Mouse (Mus musculus) T-helper 1 cell (primary cell): ENCODE measurements around the gene Dach2.
"Not testable (repeated sequence)": the region's sequence is repeated elsewhere in the genome, so short reads cannot be mapped to it uniquely, and the experiment has no call there.

ENCODE experiments used
- in situ Hi-C: fragments of 300-600 bp; cut with MboI, MseI; formaldehyde crosslinking; loops from one replicate; pipeline ENCODE4 v1.15.1; 2025; ENCODE audit warnings: high pct_unique_total_duplicates

Gene Dach2

GRCm38 (mm10) chrX:113297404-113297803, at the start of gene Dach2:
Gene Dach2, plus strand, starts transcription at chrX:113297510.
- in situ Hi-C loops: no loop called here

GRCm38 (mm10) chrX:113252427-113252826, 44.9 kb upstream of the Dach2 start:
- in situ Hi-C loops: not testable (repeated sequence)

- in situ Hi-C loops: no loop called here
Observed at GRCm38 (mm10) chrX:113298031-113298430, 721 bp downstream of the Dach2 start.

GRCm38 (mm10) chrX:113298468-113298867, 1.2 kb downstream of the Dach2 start:
- in situ Hi-C loops: no loop called here

- in situ Hi-C loops: no loop called here
Observed at GRCm38 (mm10) chrX:113304323-113304722, 7.0 kb downstream of the Dach2 start.

- in situ Hi-C loops: no loop called here
Observed at GRCm38 (mm10) chrX:113338143-113338542, 40.8 kb downstream of the Dach2 start.

- in situ Hi-C loops: no loop called here
Observed at GRCm38 (mm10) chrX:113394417-113394816, 97.1 kb downstream of the Dach2 start.

- in situ Hi-C loops: no loop called here
Observed at GRCm38 (mm10) chrX:113408756-113409155, 111.4 kb downstream of the Dach2 start.

- in situ Hi-C loops: no loop called here
Observed at GRCm38 (mm10) chrX:113421517-113422187, 124.3 kb downstream of the Dach2 start.

- in situ Hi-C loops: no loop called here
Observed at GRCm38 (mm10) chrX:113482131-113482530, 184.8 kb downstream of the Dach2 start.

GRCm38 (mm10) chrX:113545106-113545505, 247.8 kb downstream of the Dach2 start:
- in situ Hi-C loops: no loop called here

GRCm38 (mm10) chrX:113563897-113564296, 266.6 kb downstream of the Dach2 start:
- in situ Hi-C loops: no loop called here

- in situ Hi-C loops: no loop called here
Observed at GRCm38 (mm10) chrX:113666069-113666468, 368.8 kb downstream of the Dach2 start.

GRCm38 (mm10) chrX:113687163-113687562, 389.9 kb downstream of the Dach2 start:
- in situ Hi-C loops: no loop called here

GRCm38 (mm10) chrX:113712363-113712762, 415.1 kb downstream of the Dach2 start:
- in situ Hi-C loops: no loop called here

GRCm38 (mm10) chrX:113724124-113724523, 426.8 kb downstream of the Dach2 start:
- in situ Hi-C loops: no loop called here

- in situ Hi-C loops: no loop called here
Observed at GRCm38 (mm10) chrX:113747122-113747521, 449.8 kb downstream of the Dach2 start.

- in situ Hi-C loops: no loop called here
Observed at GRCm38 (mm10) chrX:113792264-113792663, 495.0 kb downstream of the Dach2 start.

- in situ Hi-C loops: no loop called here
Observed at GRCm38 (mm10) chrX:113810369-113810768, 513.1 kb downstream of the Dach2 start.

- in situ Hi-C loops: no loop called here
Observed at GRCm38 (mm10) chrX:113826810-113827209, 529.5 kb downstream of the Dach2 start.

- in situ Hi-C loops: no loop called here
Observed at GRCm38 (mm10) chrX:113833062-113833461, 535.8 kb downstream of the Dach2 start.

- in situ Hi-C loops: no loop called here
Observed at GRCm38 (mm10) chrX:113867835-113868495, 570.7 kb downstream of the Dach2 start.
